Mouse (Mus musculus) thymus, adult 18-20 months (tissue): ENCODE results near the gene Prpf3.
"Not testable (repeated sequence)": the region's sequence is repeated elsewhere in the genome, so short reads cannot be mapped to it uniquely, and the experiment has no call there.

Experiments used
- DNase-seq, 2 experiments: peaks; one replicate each; pipeline ENCODE4 v3.0.0; 2022; ENCODE audit warnings: mixed read lengths in 2 of 2

The Prpf3 gene

GRCm38 (mm10) chr3:95818571-95819288, 37.0 kb downstream of the Prpf3 start, which contains the start of gene Rprd2:
Rprd2 (minus strand) TSS chr3:95818863.
- DNase-seq: peak; percentile 48 to 66

DNA sequence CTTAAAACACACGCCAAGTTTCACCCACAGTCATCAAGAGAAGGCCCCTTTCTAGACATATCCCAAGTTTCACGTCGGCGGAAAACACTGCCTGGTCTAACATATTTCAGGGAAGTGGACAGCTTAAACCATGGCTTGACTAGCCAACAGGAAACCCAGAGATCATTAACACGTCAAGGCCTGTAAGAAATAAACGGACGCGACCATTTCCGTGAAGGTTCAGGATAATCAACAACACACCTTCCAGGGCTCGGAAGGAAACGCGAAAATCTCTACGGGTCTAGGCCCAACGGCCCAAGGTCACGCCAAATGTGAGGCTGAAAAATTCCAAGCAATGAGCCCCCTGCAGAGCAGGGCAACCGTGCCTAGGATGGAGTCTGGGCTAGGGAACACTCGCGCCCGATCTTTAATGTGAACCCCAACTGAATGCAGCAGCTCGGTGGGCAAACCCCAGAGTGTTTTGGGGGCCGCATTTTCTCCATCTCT, 37.6 kb downstream of the Prpf3 start:
- DNase-seq: peak in 1 of 2 experiments; percentile 22

- DNase-seq: no peak
Measured at GRCm38 (mm10) chr3:95816681-95817080, 39.0 kb downstream of the Prpf3 start.

DNA sequence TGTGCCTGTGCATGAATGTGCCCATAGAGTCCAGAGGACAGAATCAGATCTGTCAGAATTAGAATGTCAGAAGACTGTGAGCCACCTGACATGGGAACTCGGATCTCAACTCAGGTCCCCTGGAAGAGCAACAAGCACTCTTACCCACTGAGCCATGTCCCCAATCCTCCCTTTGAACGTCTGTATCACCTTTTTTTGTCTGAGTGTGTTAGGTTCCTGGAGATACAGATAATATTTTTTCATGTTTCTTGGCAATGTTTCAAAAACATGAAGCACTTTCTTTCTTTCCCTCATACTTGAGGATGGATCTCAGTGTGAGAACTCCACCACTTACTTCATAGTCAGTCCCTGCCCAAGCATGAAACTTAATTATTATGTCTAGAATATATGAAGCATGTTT, 47.3 kb downstream of the Prpf3 start:
- no peak for DNase-seq

DNA sequence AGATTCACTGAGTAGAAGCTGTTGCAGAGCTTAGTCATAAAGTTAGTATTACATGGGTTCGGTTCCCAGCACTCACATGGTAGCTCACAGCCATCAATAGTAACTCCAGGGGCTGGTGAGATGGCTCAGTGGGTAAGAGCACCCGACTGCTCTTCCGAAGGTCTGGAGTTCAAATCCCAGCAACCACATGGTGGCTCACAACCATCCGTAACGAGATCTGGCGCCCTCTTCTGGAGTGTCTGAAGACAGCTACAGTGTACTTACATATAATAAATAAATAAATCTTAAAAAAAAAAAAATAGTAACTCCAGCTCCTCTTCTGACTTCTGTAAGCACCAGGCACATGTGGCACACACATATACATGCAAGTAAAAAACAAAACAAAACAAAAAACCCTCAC, 48.1 kb downstream of the Prpf3 start:
- DNase-seq: not testable (repeated sequence)

- no peak for DNase-seq
Measured at GRCm38 (mm10) chr3:95806677-95807076, 49.0 kb downstream of the Prpf3 start.

GRCm38 (mm10) chr3:95803851-95804250, 51.8 kb downstream of the Prpf3 start:
- no peak for DNase-seq

DNA sequence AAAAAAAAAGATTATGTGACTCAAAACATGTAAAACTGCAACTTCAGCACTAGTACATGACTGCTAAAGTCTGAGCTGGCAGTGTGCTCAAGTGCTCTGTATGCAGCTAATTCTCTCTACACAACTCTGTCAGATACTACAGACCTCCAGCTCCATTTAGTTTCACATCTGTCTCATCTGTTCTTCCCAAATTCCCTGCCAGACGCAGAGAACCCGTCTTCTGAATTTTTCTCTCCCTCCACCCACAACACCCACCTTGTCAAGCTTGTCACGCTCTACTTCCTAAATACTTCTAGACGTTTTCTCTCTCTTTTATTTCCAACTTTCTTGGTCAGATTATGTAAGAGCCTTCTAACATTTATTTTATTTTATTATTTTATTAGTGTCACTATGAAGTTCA, 56.9 kb downstream of the Prpf3 start:
- no peak for DNase-seq

GRCm38 (mm10) chr3:95794299-95794698, 61.4 kb downstream of the Prpf3 start:
- DNase-seq: no peak

DNA sequence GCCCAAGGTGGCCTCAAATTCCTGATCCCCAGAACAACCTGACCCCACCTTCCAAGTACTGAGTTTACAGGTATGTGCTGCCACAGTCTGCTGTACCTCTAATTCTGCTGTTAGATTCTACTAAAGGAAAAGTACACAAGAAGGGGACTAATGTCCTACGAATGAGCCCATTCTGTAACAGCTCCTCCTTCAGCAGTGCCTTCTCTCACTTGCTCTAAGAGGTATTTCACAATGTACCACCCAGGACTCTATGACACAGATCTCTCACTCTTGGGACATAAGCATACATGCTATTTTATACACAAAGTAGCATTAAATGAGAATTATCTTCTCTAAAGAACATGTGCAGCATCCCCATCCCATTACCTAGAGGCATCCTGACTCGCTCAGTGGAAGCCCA, 62.0 kb downstream of the Prpf3 start:
- DNase-seq: no peak

- DNase-seq: no peak
Measured at GRCm38 (mm10) chr3:95785501-95785900, 70.2 kb downstream of the Prpf3 start.
